Mouse (Mus musculus) gastrocnemius, adult 2 months (tissue): ENCODE measurements around the gene Fam187b. TPM values are rescaled to one million over a fixed set of nuclear protein-coding genes. Genes with fewer than 3 reads are reported as not detected.

Experiments used
- DNase-seq: peaks from one replicate; pipeline ENCODE4 v3.0.0; 2022
- H3K27ac ChIP-seq: fragments of 200-600 bp; 2 replicates; pipeline ENCODE4 v1.8.1; 2022; ENCODE audit warnings: mild to moderate bottlenecking
- H3K4me3 ChIP-seq: fragments of 200-600 bp; 2 replicates; pipeline ENCODE4 v1.8.1; 2022; ENCODE audit warnings: mild to moderate bottlenecking, moderate library complexity
- CTCF ChIP-seq: fragments of 200-600 bp; IDR thresholded peaks from 2 replicates; pipeline ENCODE4 v1.8.1; 2022; ENCODE audit warnings: antibody characterized with exemption, mild to moderate bottlenecking, moderate library complexity
- intact Hi-C: fragments of 180-260 bp; cut with DNase I; formaldehyde crosslinking; loops from one replicate; pipeline ENCODE4 v1.15.1; 2025
- total RNA-seq, 2 experiments: library from RNA; stranded (reverse); gene quantifications; 2 replicates each; pipeline ENCODE4 v1.2.3; 2021

The Fam187b gene
- total RNA-seq, 2 experiments from 2014 or later, result not detected

GRCm38 (mm10) chr7:31036917-31037316, 63.3 kb downstream of the Fam187b start:
- H3K27ac ChIP-seq, result no peak overlapping the region
- no peak overlapping the region for H3K4me3 ChIP-seq
- no peak for DNase-seq
- TF ChIP-seq CTCF, result no peak
- intact Hi-C loops, result no loop called here

- no peak for DNase-seq
- TF ChIP-seq CTCF, result no peak
- Histone ChIP-seq H3K4me3 (no peak overlapping the region), H3K27ac (no peak overlapping the region)
- intact Hi-C loops, result no loop called here
Observed at GRCm38 (mm10) chr7:31037675-31038074, 64.1 kb downstream of the Fam187b start.

- no peak for TF ChIP-seq CTCF
- Histone ChIP-seq H3K27ac (no peak overlapping the region), H3K4me3 (no peak overlapping the region)
- no peak for DNase-seq
- intact Hi-C loops, result no loop called here
Observed at GRCm38 (mm10) chr7:31039011-31039410, 65.4 kb downstream of the Fam187b start.

Other genes with a start within 250 kb of the Fam187b start
- 100 to 1,000 TPM; 232 to 255 TPM for gene Tmem147, start 244.2 kb upstream of the Fam187b start, total RNA-seq
- gene Gapdhs, start 230.1 kb upstream of the Fam187b start, total RNA-seq, result not detected
- 1 to 10 TPM; 2.8 to 4.7 TPM for gene Sbsn, start 222.3 kb upstream of the Fam187b start, total RNA-seq
- gene Dmkn, start 210.0 kb upstream of the Fam187b start, total RNA-seq, result 1 to 10 TPM in 1 of 2 experiments, under 1 TPM in 1; 0.98 to 1.2 TPM
- under 1 TPM in 1 of 2 experiments, not detected in 1; 0.78 TPM for gene Krtdap, start 185.9 kb upstream of the Fam187b start, total RNA-seq
- gene Ffar2, start 150.0 kb upstream of the Fam187b start, total RNA-seq, result under 1 TPM in 1 of 2 experiments, not detected in 1; 0.14 TPM
- not detected for gene Ffar3, start 117.6 kb upstream of the Fam187b start, total RNA-seq
- not detected for gene Ffar1, start 112.2 kb upstream of the Fam187b start, total RNA-seq
- gene Cd22, start 93.4 kb upstream of the Fam187b start, total RNA-seq, result under 1 TPM in 1 of 2 experiments, not detected in 1; 0.31 TPM
- under 1 TPM; 0.22 to 0.71 TPM for gene Mag, start 58.9 kb upstream of the Fam187b start, total RNA-seq
- not detected for gene Hamp2, start 49.1 kb upstream of the Fam187b start, total RNA-seq
- not detected for gene Hamp, start 29.8 kb upstream of the Fam187b start, total RNA-seq
- gene Usf2, start 17.0 kb upstream of the Fam187b start, total RNA-seq, result 100 to 1,000 TPM in 1 of 2 experiments, 10 to 100 TPM in 1; 85.9 to 102 TPM
- gene Lsr, start 326 bp upstream of the Fam187b start, total RNA-seq, result under 1 TPM; 0.31 to 0.41 TPM
- 10 to 100 TPM in 1 of 2 experiments, 1 to 10 TPM in 1; 8.3 to 13.8 TPM for gene Fxyd5, start 68.7 kb downstream of the Fam187b start, total RNA-seq
- 1 to 10 TPM; 1.4 to 1.6 TPM for gene Fxyd7, start 77.7 kb downstream of the Fam187b start, total RNA-seq
- 1,000 to 10,000 TPM in 1 of 2 experiments, 100 to 1,000 TPM in 1; 944 to 1,010 TPM for gene Fxyd1, start 83.4 kb downstream of the Fam187b start, total RNA-seq
- 1 to 10 TPM; 2.4 to 3.3 TPM for gene Lgi4, start 85.6 kb downstream of the Fam187b start, total RNA-seq
- gene Fxyd3, start 102.9 kb downstream of the Fam187b start, total RNA-seq, result 1 to 10 TPM; 1.2 to 1.4 TPM
- gene Hpn, start 141.5 kb downstream of the Fam187b start, total RNA-seq, result 10 to 100 TPM; 14.0 to 15.9 TPM
- 100 to 1,000 TPM; 748 to 815 TPM for gene Scn1b, start 153.2 kb downstream of the Fam187b start, total RNA-seq
- 10 to 100 TPM; 47.2 to 61.7 TPM for gene Gramd1a, start 182.1 kb downstream of the Fam187b start, total RNA-seq